Mouse (Mus musculus) mouse trophoblast stem cell (cell line): Measurements from ENCODE around the gene Rap1gds1.

ENCODE experiments used
- in situ Hi-C, 2 experiments: fragments of 300-500 bp; cut with MseI, MboI; formaldehyde crosslinking; loops; 2 replicates in 1 of 2; 3 replicates in 1 of 2; pipeline ENCODE4 v1.15.1; 2025

The Rap1gds1 gene

GRCm38 (mm10) chr3:138945516-138945915 lies 129.5 kb downstream of the Rap1gds1 start:
- in situ Hi-C loops, result no loop called here

DNA sequence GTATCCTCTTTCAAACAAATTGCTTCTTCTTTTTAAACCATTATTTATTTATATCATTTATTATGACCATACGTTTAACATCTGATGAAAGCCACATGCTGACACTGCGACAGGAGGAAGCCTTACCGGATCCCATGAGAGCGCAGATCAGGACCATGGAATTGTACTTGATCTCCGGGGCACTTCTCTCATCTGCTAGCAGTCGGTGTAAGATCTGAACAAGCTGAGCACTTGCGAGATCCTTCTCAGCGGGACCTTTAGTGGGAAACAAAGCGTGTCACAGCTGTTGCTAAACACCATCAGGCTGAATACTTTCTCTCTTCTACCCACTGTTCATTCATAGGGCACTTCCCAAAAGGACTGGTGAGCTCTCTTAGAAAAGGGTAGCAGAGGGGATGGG lies 133.4 kb downstream of the Rap1gds1 start:
- in situ Hi-C loops, result no loop called here

GRCm38 (mm10) chr3:138937241-138937640 lies 137.8 kb downstream of the Rap1gds1 start:
- in situ Hi-C loops, result no loop called here

- in situ Hi-C loops, result no loop called here
Observed at GRCm38 (mm10) chr3:138936780-138937179, 138.2 kb downstream of the Rap1gds1 start.

- in situ Hi-C loops, result no loop called here
Observed at GRCm38 (mm10) chr3:138927437-138927836, 147.6 kb downstream of the Rap1gds1 start.

- in situ Hi-C loops, result no loop called here
Observed at GRCm38 (mm10) chr3:138926161-138926560, 148.8 kb downstream of the Rap1gds1 start.

GRCm38 (mm10) chr3:138918241-138918640 lies 156.8 kb downstream of the Rap1gds1 start:
- in situ Hi-C loops, result no loop called here

- in situ Hi-C loops, result no loop called here
Observed at GRCm38 (mm10) chr3:138917016-138917415, 158.0 kb downstream of the Rap1gds1 start.

DNA sequence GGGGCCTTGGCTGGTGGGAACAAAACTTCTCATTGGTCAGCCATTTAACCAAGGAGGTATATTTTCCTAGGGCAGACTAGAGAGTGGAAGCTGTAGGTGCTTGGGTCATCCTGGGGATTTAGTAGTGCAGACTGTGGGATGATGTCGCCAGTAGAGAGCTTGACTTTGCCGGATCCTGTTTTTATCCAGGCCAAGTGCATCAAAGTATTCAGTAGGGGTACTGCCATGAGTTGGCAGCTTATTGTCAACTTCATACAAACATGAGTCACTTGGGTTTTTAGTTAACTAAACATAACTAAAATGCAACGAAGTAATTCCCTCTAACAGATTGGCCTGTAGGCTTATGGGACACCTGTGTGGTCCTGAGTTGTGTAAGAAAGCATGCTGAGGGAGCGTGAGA lies 158.4 kb downstream of the Rap1gds1 start:
- in situ Hi-C loops, result no loop called here

- in situ Hi-C loops, result no loop called here
Observed at GRCm38 (mm10) chr3:138914626-138915288, 160.2 kb downstream of the Rap1gds1 start.

DNA sequence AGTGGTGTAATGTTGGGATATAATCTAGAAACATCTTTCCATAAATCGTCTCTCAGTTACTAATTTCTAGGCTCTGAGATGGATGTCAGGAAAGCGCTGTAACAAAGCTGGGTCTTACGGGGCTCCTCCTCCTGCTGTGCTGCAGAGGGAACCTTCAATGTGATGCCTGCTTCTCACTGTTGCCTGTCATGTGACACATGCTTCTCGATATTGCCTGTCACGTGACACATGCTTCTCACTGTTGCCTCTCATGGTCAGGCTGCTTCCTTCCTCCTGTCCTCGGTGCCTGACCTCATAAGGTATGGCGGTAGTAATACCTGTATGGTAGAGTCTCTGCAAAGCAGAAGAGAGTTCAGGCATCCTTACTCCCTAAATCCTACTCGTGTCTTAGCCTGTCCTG lies 162.5 kb downstream of the Rap1gds1 start:
- in situ Hi-C loops, result no loop called here

- in situ Hi-C loops, result loop anchor here (5.0 to 10.0 kb wide), 2 partner anchors 265 to 267 kb away; no protein-coding TSS in a partner anchor
Observed at GRCm38 (mm10) chr3:138909313-138909712, 165.7 kb downstream of the Rap1gds1 start.

- in situ Hi-C loops, result loop anchor here (5.0 to 10.0 kb wide), 2 partner anchors 261 to 264 kb away; no protein-coding TSS in a partner anchor
Observed at GRCm38 (mm10) chr3:138906112-138906880, 168.7 kb downstream of the Rap1gds1 start.

DNA sequence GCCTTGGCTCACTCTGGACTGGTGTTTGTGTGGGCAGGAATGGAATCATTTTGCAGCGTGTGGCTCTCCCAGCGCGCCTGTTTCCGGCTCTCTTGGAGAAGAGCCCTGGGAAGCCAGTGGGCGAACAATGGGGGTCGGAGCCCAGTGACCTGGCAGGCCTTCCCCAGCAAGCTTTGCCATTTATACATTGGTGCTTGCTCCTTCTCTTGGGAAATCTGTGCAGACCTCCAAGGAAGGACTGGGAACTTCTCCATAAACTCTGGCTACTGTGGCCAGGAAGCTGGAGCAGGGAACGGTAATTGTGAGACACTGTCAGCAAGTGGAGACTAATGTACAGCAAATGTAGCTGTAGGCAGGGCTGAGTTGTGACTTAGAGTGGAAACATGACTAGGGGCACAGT lies 169.3 kb downstream of the Rap1gds1 start:
- in situ Hi-C loops, result loop anchor here (5.0 to 10.0 kb wide), 2 partner anchors 261 to 263 kb away; no protein-coding TSS in a partner anchor

DNA sequence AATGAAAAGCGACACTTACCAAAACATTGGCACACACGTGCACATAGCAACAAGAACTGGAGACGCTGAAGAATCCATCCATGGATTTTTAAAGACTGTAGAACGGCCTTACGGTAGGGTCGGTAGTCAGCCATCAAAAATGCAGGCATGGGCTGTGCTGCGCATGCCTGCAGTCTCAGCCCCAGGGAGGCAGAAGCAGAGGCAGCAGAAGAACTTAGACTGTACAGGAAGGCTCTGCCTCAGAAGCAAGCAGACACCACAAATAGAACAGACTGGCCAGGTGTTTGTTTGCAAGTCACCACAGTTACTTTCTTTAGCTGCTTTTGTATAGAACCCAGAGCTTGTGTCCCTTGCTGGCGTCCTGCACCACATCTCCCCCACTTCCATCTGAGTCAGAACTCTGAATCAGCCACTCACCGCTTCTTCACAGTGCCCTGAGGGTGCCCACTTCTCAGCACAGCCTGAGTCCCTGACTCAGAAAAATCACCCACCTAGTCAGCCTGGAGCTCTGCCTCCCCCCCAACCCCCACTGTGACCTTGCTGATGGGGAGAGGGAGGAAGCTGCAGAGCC lies 174.3 kb downstream of the Rap1gds1 start:
- in situ Hi-C loops, result loop anchor here in 1 of 2 experiments (10.0 kb wide), 1 partner anchor 256 kb away; no protein-coding TSS in a partner anchor

- in situ Hi-C loops, result no loop called here
Observed at GRCm38 (mm10) chr3:138898055-138898454, 176.9 kb downstream of the Rap1gds1 start.

DNA sequence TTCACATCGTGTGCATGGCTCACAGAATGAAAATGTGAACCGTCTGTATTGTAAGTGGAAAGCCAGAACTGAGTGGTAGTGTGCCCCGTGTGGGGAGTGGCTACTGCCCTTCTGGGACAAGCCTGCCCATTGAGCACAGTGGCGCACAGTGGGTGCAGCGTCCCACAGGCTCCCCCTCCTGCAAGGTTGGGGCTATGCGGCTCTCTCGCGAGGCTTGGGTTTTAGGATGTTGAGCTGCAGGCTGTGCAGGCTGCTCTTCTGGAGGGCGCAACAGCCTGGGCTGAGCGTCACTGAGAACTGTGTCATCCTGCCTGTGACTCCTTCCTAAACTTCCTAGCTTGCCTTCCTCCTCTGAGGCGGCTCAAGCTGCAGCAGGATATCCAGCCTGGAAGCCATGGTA lies 177.5 kb downstream of the Rap1gds1 start:
- in situ Hi-C loops, result no loop called here

GRCm38 (mm10) chr3:138893520-138893919 lies 181.5 kb downstream of the Rap1gds1 start:
- in situ Hi-C loops, result no loop called here

DNA sequence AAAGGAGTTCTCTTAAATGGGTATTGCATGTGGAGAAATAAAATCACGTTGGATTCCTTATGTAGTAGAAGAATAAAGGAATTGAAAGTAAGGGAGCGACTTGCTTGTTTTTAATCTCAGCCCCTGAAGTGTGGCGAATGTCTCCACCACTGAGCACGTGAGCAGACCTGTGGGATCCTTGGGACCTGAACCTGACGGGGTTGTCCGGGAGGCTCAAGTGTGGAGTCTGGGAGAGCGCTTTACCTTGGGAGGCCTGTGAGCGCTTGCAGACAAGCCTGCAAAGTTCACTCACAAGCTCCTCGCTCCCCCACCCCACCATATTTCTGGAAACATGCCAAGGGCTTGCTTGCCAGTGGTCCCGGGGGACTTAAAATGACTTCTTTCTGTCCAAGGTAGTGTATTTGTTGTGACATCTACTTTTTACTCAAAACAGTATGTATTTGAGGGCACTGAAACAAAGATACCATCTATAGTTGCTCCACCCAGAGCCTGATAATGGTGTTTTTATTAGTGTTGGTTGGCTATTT lies 185.2 kb downstream of the Rap1gds1 start:
- in situ Hi-C loops, result no loop called here

- in situ Hi-C loops, result no loop called here
Observed at GRCm38 (mm10) chr3:138889214-138889613, 185.8 kb downstream of the Rap1gds1 start.

GRCm38 (mm10) chr3:138886121-138886520 lies 188.9 kb downstream of the Rap1gds1 start:
- in situ Hi-C loops, result no loop called here

- in situ Hi-C loops, result no loop called here
Observed at GRCm38 (mm10) chr3:138881725-138882347, 193.2 kb downstream of the Rap1gds1 start.
